Mouse (Mus musculus): Measurements from ENCODE around the gene Mgat4d.

DNA sequence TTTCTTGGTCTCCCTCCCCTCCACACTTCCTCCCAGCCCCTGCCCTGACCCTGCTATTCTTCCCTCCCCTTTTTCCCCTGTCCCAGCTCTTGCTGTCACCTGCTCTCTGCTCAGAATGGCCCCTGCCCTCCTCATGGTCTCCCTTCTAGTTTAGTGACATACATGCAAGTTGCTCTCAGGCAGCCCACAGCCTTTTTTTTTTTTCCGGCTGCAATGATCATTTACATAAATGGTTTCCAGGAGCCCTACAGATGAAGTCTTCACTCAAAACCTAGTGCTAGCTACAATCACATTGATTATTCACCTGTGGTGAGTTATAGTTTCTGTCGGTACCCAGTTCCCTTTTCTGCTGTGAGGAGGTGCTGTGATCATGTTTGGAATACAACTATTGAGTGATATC is 32.7 kb downstream of the Mgat4d start:
- TF ChIP-seq CTCF (IDR thresholded peaks at IDR 0.05; ENCODE audit: borderline replicate concordance, insufficient read depth, low read length) (no peak), POLR2A (IDR thresholded peaks at IDR 0.05; ENCODE audit: low read depth, low read length) (no peak)
